Mouse (Mus musculus): ENCODE measurements around the gene Il17rb. TPM values are rescaled to one million over a fixed set of nuclear protein-coding genes. Genes with fewer than 3 reads are reported as not detected.

The Il17rb gene
- 3.5 and 4.6 TPM in 2 replicates for polyA plus RNA-seq (2012; rRNA removed; ENCODE audit: low replicate concordance)

GRCm38 (mm10) chr14:30008733-30009575 lies at the start of gene Il17rb, which contains the start of gene Chdh:
TSS of gene Il17rb (minus strand) at chr14:30008896.
TSS of gene Chdh (plus strand) at chr14:30009023.

GRCm38 (mm10) chr14:29978254-29979204 lies 30.2 kb downstream of the Il17rb start, which contains the start of gene Actr8:
TSS of gene Actr8 (plus strand) at chr14:29978337.

GRCm38 (mm10) chr14:29968075-29968821 lies 40.4 kb downstream of the Il17rb start, which contains the start of gene Selenok:
TSS of gene Selenok (plus strand) at chr14:29968308.

Other genes starting within 250 kb of the Il17rb start
- gene Selenok, start 40.6 kb downstream of the Il17rb start, polyA plus RNA-seq (2012; rRNA removed; ENCODE audit: low replicate concordance) = 13.3 and 44.2 TPM in 2 replicates
- gene Actr8, start 30.6 kb downstream of the Il17rb start, polyA plus RNA-seq (2012; rRNA removed; ENCODE audit: low replicate concordance) = 9.0 and 18.6 TPM in 2 replicates
- 24.3 and 33.3 TPM in 2 replicates for gene Chdh, start 127 bp upstream of the Il17rb start, polyA plus RNA-seq (2012; rRNA removed; ENCODE audit: low replicate concordance)